Mouse (Mus musculus) heart, embryonic 12.5 days (tissue): Measurements from ENCODE around the gene Ntsr2. TPM values are rescaled to one million over a fixed set of nuclear protein-coding genes. Genes with fewer than 3 reads are reported as not detected.

Experiments
- ATAC-seq: fragments of 200-750 bp; cut with Nextera tagmentation; 2 replicates; pipeline ENCODE4 v1.8.0; 2017; ENCODE audit warnings: moderate TSS enrichment, moderate library complexity; ENCODE audit not compliant: insufficient number of reproducible peaks, low FRiP score
- H3K27ac ChIP-seq: fragments of 300-500 bp; sonication (generic); 2 replicates; pipeline ENCODE4 v1.5.1; 2016; ENCODE audit warnings: mild to moderate bottlenecking, moderate library complexity; ENCODE audit not compliant: poor library complexity, severe bottlenecking
- H3K27me3 ChIP-seq: fragments of 300-500 bp; sonication (generic); replicated peaks from 2 replicates; pipeline ENCODE4 v1.6.1; 2016; ENCODE audit warnings: mild to moderate bottlenecking, moderate library complexity
- H3K36me3 ChIP-seq: fragments of 300-500 bp; sonication (generic); 2 replicates; pipeline ENCODE4 v1.6.1; 2016; ENCODE audit warnings: mild to moderate bottlenecking, moderate library complexity
- H3K4me1 ChIP-seq: fragments of 300-500 bp; sonication (generic); replicated peaks from 2 replicates; pipeline ENCODE4 v1.6.1; 2016; ENCODE audit warnings: mild to moderate bottlenecking
- H3K4me2 ChIP-seq: fragments of 300-500 bp; sonication (generic); 2 replicates; pipeline ENCODE4 v1.6.1; 2016; ENCODE audit warnings: mild to moderate bottlenecking, moderate library complexity
- H3K4me3 ChIP-seq: fragments of 300-500 bp; sonication (generic); 2 replicates; pipeline ENCODE4 v1.5.1; 2016; ENCODE audit warnings: mild to moderate bottlenecking
- H3K9ac ChIP-seq: fragments of 300-500 bp; sonication (generic); 2 replicates; pipeline ENCODE4 v1.6.1; 2016; ENCODE audit warnings: mild to moderate bottlenecking, moderate library complexity
- H3K9me3 ChIP-seq: fragments of 300-500 bp; sonication (generic); replicated peaks from 2 replicates; pipeline ENCODE4 v1.6.1; 2016; ENCODE audit warnings: mild to moderate bottlenecking, moderate library complexity
- WGBS: fragments of 180-500 bp; shearing (Covaris S2); methylation state at CpG from one replicate; pipeline ENCODE4 v1.1.7; 2016; 5-methylcytosine and 5-hydroxymethylcytosine counted together
- polyA plus RNA-seq: library from polyadenylated mRNA; unstranded; fragments of >200 nt; fragmentation: Nextera tagmentation; extraction: Ambion mirVana; gene quantifications from 2 replicates; pipeline ENCODE4 v1.2.1, GENCODE M21; 2016

The Ntsr2 gene
- polyA plus RNA-seq, 1 experiment from 2014 or later: not detected

GRCm38 (mm10) chr12:16696146-16696545 is 43.0 kb downstream of the Ntsr2 start:
- Histone ChIP-seq H3K36me3 (peaks cover 3% of the 10 kb centered on the region; the same call in 1 of the 2 replicates), H3K27ac (no peak overlapping the region)
- WGBS: 84% methylated on average over 13 of the region's 13 CpGs

GRCm38 (mm10) chr12:16698691-16699090 is 45.5 kb downstream of the Ntsr2 start:
- Histone ChIP-seq H3K27me3 (no peaks in the 10 kb centered on the region), H3K4me3 (no peak overlapping the region), H3K9me3 (no peaks in the 10 kb centered on the region), H3K27ac (no peak overlapping the region), H3K4me2 (no peak overlapping the region), H3K4me1 (0 out of 2 replicates have a peak, but pooled peaks cover 5% of the 10 kb centered on the region), H3K36me3 (peaks cover 9% of the 10 kb centered on the region; the same call in 1 of the 2 replicates), H3K9ac (no peak overlapping the region)
- ATAC-seq: no peak
- WGBS: 82% methylated on average over 1 of the region's 1 CpGs

More at GRCm38 (mm10) chr12:16696146-16696545, 43.0 kb downstream of the Ntsr2 start:
- Histone ChIP-seq H3K4me1 (0 out of 2 replicates have a peak, but pooled peaks cover 5% of the 10 kb centered on the region), H3K9ac (no peak overlapping the region), H3K4me2 (no peak overlapping the region), H3K4me3 (no peak overlapping the region), H3K27me3 (no peaks in the 10 kb centered on the region), H3K9me3 (no peaks in the 10 kb centered on the region)
- ATAC-seq: no peak

Other genes with a start within 250 kb of the Ntsr2 start
- 6.5 and 6.9 TPM in 2 replicates for gene Lpin1, start 42.4 kb upstream of the Ntsr2 start, polyA plus RNA-seq
- gene Greb1, start 147.5 kb downstream of the Ntsr2 start, polyA plus RNA-seq: 1.7 and 3.7 TPM in 2 replicates
- gene E2f6, start 157.6 kb downstream of the Ntsr2 start, polyA plus RNA-seq: 62.7 and 63.4 TPM in 2 replicates
- 29.7 and 32.0 TPM in 2 replicates for gene Rock2, start 241.5 kb downstream of the Ntsr2 start, polyA plus RNA-seq